Mouse (Mus musculus) cerebellum, adult 2 months (tissue): ENCODE data around the gene Vars. TPM values are rescaled to one million over a fixed set of nuclear protein-coding genes. Genes with fewer than 3 reads are reported as not detected.

Experiments used
- DNase-seq, 2 experiments: peaks; one replicate each; pipeline ENCODE4 v3.0.0; 2021
- H3K27ac ChIP-seq: fragments of 200-500 bp; 2 replicates; pipeline ENCODE4 v1.5.1; 2012; ENCODE audit warnings: low read length, control low read depth, inconsistent platforms; ENCODE audit not compliant: insufficient read depth
- H3K27me3 ChIP-seq: fragments of 200-500 bp; 2 replicates; pipeline ENCODE4 v1.6.1; 2012; ENCODE audit warnings: inconsistent platforms, mild to moderate bottlenecking, low read length, moderate library complexity; ENCODE audit not compliant: control insufficient read depth, insufficient read depth
- H3K4me1 ChIP-seq: fragments of 200-500 bp; 2 replicates; pipeline ENCODE4 v1.6.1; 2011; ENCODE audit warnings: low read length; ENCODE audit not compliant: control insufficient read depth, insufficient read depth
- H3K4me3 ChIP-seq: fragments of 200-500 bp; replicated peaks from 2 replicates; pipeline ENCODE3; 2011; ENCODE audit warnings: mild to moderate bottlenecking, low read depth, low read length, control low read depth; ENCODE audit not compliant: insufficient read depth
- CTCF ChIP-seq: fragments of 200-500 bp; IDR thresholded peaks from 2 replicates; pipeline ENCODE4 v1.5.1; 2011; ENCODE audit warnings: low read depth, mild to moderate bottlenecking, control low read depth, low read length, moderate library complexity, borderline replicate concordance; ENCODE audit not compliant: insufficient read depth
- POLR2A ChIP-seq: fragments of 200-500 bp; IDR thresholded peaks from 2 replicates; pipeline ENCODE4 v1.6.1; 2011; ENCODE audit warnings: low read length, control low read depth, borderline replicate concordance; ENCODE audit not compliant: insufficient read depth
- WGBS: fragments of 180-500 bp; shearing (Covaris S2); methylation state at CpG from one replicate; pipeline ENCODE4 v1.1.7; 2018; 5-methylcytosine and 5-hydroxymethylcytosine counted together
- polyA plus RNA-seq: library from polyadenylated mRNA; depleted of rRNA; stranded (reverse); fragments of >200 nt; gene quantifications from 2 replicates; pipeline ENCODE4 v1.2.3, GENCODE M21; 2012

Gene Vars
- polyA plus RNA-seq, 1 experiment: 65.3 TPM

DNA sequence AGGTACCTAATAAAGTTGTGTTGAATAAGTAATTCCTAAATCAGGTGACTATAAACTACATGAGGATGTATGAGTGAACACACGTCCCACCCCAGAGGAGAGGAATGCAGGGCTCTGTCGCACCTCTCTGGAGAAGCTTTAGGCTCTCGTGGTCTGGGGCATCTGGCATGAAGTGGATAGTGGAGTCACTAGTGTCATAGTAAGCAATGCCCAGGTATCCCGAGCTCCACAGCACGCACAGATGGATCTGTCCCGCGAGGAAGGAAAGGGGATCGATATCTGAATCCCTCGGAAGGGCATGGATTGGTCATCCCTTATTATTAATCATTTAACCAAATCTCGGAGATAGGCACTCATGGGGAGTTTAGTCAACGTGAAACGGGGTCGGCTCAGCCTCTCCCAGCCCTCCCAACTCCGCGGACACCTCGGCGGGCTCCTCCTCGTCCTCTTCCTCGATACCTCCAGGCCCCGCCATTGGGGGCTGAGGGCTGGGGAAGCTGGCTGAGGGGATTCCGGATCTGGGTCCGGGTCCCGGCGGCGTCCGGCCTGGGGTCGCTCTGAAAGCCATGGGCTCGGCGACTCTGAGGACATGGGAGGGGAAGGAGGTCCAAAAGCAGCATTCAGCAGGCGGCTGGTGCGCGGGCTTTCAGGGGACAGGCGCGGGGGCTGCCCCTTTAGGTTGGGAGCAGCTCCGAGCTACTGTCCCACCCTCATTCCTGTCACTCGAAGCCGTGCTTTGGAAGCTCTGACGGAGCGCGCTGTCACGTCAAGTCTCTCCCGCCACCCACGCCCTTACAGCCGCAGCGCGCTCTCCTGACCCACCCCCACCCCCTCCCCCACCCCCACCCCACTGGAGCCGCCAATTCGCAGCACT is 45.3 kb downstream of the Vars start:
- Histone ChIP-seq H3K27ac (no peak overlapping the region), H3K4me3 (peak overlapping the region; percentile 62), H3K4me1 (peaks cover 4% of the 10 kb centered on the region; the same call in 1 of the 2 replicates), H3K27me3 (no peaks in the 10 kb centered on the region)
- no peak for TF ChIP-seq POLR2A
- TF ChIP-seq CTCF: no peak
- 4% methylated on average over 48 of the region's 48 CpGs for WGBS
- DNase-seq: no peak

DNA sequence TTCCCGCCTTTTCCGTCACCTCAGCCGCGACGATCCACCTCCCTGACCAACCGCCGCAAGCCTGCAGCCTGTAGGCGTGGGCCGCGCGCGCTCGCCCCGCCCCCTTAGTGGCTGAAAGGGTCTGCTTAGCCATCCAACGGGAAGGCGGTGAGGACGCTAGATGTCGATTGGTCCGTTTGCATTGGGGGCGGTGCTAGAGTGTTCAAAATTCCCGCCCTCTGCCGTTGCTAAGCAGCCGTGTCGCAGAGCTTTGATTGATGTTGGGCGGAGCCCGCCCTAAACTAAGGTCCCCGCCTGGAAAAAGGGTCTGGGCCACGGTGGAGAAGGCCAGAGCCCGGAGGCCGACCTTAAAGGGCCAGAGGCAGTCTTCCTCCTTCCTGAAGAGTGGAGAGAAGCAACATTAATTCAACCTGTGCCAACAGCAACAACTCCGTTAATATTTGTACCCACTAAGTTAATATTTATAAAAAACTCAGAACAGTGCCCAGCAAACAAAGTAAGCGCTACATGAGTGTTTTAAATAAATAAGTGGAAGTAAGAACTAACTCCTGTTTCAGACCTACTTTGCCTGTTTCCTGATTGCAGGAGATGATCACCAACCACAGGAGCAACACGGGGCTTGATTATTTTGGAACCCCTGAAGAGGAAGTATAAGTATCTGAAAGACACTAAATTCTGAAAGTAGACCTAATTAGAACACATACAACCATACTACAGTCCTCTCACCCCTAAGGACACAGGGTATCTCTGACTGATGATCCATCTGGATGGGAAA is 46.1 kb downstream of the Vars start, which contains the start of gene Msh5:
TSS of gene Msh5 (minus strand) at position 65 of the 775 bp plus-strand sequence.
- H3K27ac ChIP-seq: no peak within 1 kb of the TSS
- peak; percentile 95 to 96 for DNase-seq
- H3K4me3 ChIP-seq: peak within 1 kb of the TSS; percentile 62
- TF ChIP-seq CTCF: no peak
- TF ChIP-seq POLR2A: 0 out of 2 replicates have a peak, but pooled peaks have one; percentile 19
- H3K27me3 ChIP-seq: no peaks in the 10 kb centered on the region
- 3% methylated on average over 33 of the region's 33 CpGs for WGBS
- peaks cover 4% of the 10 kb centered on the region for H3K4me1 ChIP-seq

DNA sequence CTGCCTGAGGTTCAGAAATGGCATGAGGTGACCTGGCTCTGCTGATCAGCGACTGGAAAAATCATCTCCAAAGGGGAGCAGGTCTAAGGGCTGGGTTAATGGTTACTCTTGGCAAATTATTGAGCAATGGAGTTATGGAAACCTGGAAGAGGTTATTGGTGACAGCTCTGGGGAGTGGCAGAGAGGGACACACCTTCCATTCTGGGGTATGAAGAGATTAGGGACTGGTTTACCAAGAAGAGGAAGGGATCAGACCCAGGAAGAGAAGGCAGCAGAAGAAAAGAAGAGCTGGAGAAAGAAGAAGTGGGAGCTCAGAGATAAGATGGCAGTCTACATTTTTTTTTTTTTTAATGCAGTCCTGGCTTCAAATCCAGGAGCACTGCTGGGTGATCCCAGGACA is 46.9 kb downstream of the Vars start:
- Histone ChIP-seq H3K4me3 (no peak overlapping the region), H3K27ac (no peak overlapping the region), H3K27me3 (no peaks in the 10 kb centered on the region), H3K4me1 (peaks cover 11% of the 10 kb centered on the region)
- WGBS: 37% methylated on average over 1 of the region's 1 CpGs
- no peak for DNase-seq
- no peak for TF ChIP-seq CTCF

DNA sequence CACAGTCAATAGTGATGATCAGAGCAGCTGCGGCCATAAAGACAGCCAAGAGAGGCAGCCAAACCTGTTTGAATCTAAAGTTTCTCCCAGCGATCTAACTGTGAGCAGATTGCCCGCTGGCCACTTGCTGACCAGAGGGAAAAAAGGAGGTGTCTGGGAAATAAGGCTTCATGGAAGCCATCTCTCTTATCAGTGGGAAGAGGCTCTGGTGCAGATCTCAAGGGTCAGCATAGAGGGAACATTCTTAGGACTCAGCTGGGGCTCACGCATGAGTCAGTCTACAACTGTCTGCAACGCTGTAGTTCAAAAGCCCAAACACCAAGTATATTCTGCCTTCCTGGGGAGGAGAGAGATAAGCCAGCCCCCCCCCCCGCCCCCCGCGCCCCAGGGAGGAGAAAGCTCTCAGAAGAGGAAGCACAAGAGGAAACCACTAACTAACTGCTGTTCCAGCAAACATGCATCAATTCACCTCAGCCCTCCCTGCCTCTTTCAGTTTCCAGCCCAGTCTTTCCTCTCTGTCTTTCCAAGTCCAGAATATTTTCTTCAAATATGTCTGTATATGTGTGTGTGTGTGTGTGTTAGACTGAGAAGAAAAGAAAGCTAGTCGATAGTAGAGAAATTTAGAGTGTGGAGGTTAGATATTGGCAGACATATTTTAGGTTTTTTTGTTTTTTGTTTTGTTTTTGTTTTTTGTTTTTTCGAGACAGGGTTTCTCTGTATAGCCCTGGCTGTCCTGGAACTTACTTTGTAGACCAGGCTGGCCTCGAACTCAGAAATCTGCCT is 47.6 kb downstream of the Vars start:
- Histone ChIP-seq H3K27me3 (no peaks in the 10 kb centered on the region), H3K4me3 (no peak overlapping the region), H3K27ac (no peak overlapping the region), H3K4me1 (peaks cover 12% of the 10 kb centered on the region)
- WGBS: 39% methylated on average over 11 of the region's 11 CpGs
- no peak for DNase-seq
- no peak for TF ChIP-seq POLR2A
- no peak for TF ChIP-seq CTCF

DNA sequence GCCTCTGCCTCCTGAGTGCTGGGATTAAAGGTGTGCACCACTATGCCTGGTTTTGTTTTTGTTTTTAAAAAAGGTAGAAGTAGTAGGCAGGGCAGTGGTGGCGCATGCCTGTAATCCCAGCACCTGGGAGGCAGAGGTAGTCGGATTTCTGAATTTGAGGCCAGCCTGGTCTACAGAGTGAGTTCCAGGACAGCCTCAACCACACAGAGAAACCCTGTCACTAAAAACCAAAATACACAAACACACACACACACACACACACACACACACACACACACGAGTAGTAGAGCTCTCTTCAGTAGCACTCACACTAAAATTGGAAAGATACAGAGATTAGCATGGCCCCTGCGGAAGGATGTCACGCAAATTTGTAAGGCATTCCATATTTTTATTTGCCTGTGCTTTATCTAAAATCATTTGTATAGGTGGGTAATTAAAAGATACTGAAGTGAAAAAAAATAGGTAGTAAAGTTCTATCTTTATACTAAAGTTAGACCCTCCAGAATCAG is 48.2 kb downstream of the Vars start:
- peaks cover 12% of the 10 kb centered on the region for H3K4me1 ChIP-seq
- TF ChIP-seq POLR2A (no peak), CTCF (no peak)
- H3K27me3 ChIP-seq: no peaks in the 10 kb centered on the region
- DNase-seq: no peak
- no peak overlapping the region for H3K4me3 ChIP-seq
- 89% methylated on average over 5 of the region's 5 CpGs for WGBS
- no peak overlapping the region for H3K27ac ChIP-seq

DNA sequence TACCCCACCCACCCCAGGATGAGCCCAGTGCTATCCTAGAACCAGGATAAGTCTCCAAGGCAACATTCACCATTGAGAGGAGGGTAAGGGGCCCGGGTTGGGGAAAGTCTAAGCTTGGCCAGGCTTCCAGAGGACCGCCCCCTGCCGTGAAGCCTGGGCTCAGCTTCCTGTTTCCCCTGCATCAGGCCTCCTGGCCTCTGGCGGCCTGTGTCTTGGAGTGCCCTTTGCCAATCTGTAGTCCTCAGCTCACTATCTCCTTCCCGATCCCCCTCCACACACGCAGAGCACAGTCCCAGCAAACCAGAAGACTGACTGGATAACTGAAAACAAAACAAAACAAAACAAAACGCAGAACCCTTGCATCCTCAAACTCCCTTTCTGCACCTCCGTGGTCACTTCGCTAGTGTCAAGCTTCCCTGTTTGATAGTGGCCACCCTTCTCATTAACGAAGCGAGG is 48.8 kb downstream of the Vars start, which contains the start of gene Clic1:
TSS of gene Clic1 (plus strand) at position 406 of the 456 bp plus-strand sequence.
- Histone ChIP-seq H3K27me3 (no peaks in the 10 kb centered on the region), H3K4me3 (peak within 1 kb of the TSS; percentile 81), H3K27ac (peak within 1 kb of the TSS; percentile 12; the same call in 1 of the 2 replicates), H3K4me1 (peaks cover 12% of the 10 kb centered on the region)
- TF ChIP-seq POLR2A: no peak
- TF ChIP-seq CTCF: no peak
- WGBS: 20% methylated on average over 11 of the region's 11 CpGs
- no peak for DNase-seq
